Mouse (Mus musculus): ENCODE measurements around the gene Nkx6-2. TPM values are rescaled to one million over a fixed set of nuclear protein-coding genes. Genes with fewer than 3 reads are reported as not detected.

Gene Nkx6-2
- polyA plus RNA-seq, 1 experiment from 2014 or later, result 6.4 TPM

- H3K27ac ChIP-seq (ENCODE audit: low read length), result no peak overlapping the region
- no peaks in the 10 kb centered on the region for H3K9me3 ChIP-seq (ENCODE audit: control insufficient read depth, low read depth, low read length)
- ATAC-seq (ENCODE audit: insufficient number of reproducible peaks, insufficient read depth, low FRiP score, low read depth), result no peak
- no peak overlapping the region for H3K9ac ChIP-seq (replicated peaks; ENCODE audit: low read depth, low read length)
- peaks cover 6% of the 10 kb centered on the region for H3K36me3 ChIP-seq (ENCODE audit: control insufficient read depth, insufficient read depth, low read length)
- WGBS, result 77% methylated on average over 1 of the region's 1 CpGs
- H3K4me3 ChIP-seq (ENCODE audit: low read depth, low read length), result no peak overlapping the region
- no peak overlapping the region for H3K4me2 ChIP-seq (replicated peaks; ENCODE audit: low read depth, low read length)
- no peaks in the 10 kb centered on the region for H3K27me3 ChIP-seq (ENCODE audit: control insufficient read depth, insufficient read depth, low read length)
- no peaks in the 10 kb centered on the region for H3K4me1 ChIP-seq (ENCODE audit: control insufficient read depth, insufficient read depth, low read length)
Measured at GRCm38 (mm10) chr7:139540601-139541000, 42.0 kb downstream of the Nkx6-2 start.

- no peak overlapping the region for H3K9ac ChIP-seq (replicated peaks; ENCODE audit: low read depth, low read length)
- no peak overlapping the region for H3K27ac ChIP-seq (ENCODE audit: low read length)
- no peak overlapping the region for H3K4me3 ChIP-seq (ENCODE audit: low read depth, low read length)
- ATAC-seq (ENCODE audit: insufficient number of reproducible peaks, insufficient read depth, low FRiP score, low read depth), result no peak
- H3K36me3 ChIP-seq (ENCODE audit: control insufficient read depth, insufficient read depth, low read length), result peaks cover 9% of the 10 kb centered on the region
- H3K4me1 ChIP-seq (ENCODE audit: control insufficient read depth, insufficient read depth, low read length), result no peaks in the 10 kb centered on the region
- H3K27me3 ChIP-seq (ENCODE audit: control insufficient read depth, insufficient read depth, low read length), result no peaks in the 10 kb centered on the region
- H3K9me3 ChIP-seq (ENCODE audit: control insufficient read depth, low read depth, low read length), result no peaks in the 10 kb centered on the region
- H3K4me2 ChIP-seq (replicated peaks; ENCODE audit: low read depth, low read length), result no peak overlapping the region
- WGBS, result 76% methylated on average over 2 of the region's 2 CpGs
Measured at GRCm38 (mm10) chr7:139538541-139538940, 44.1 kb downstream of the Nkx6-2 start.

GRCm38 (mm10) chr7:139537831-139538230 lies 44.8 kb downstream of the Nkx6-2 start:
- WGBS, result 93% methylated on average over 9 of the region's 9 CpGs
- peaks cover 9% of the 10 kb centered on the region for H3K36me3 ChIP-seq (ENCODE audit: control insufficient read depth, insufficient read depth, low read length)

GRCm38 (mm10) chr7:139536831-139537230 lies 45.8 kb downstream of the Nkx6-2 start:
- no peaks in the 10 kb centered on the region for H3K4me1 ChIP-seq (ENCODE audit: control insufficient read depth, insufficient read depth, low read length)
- no peak overlapping the region for H3K9ac ChIP-seq (replicated peaks; ENCODE audit: low read depth, low read length)
- no peak overlapping the region for H3K4me3 ChIP-seq (ENCODE audit: low read depth, low read length)
- no peaks in the 10 kb centered on the region for H3K27me3 ChIP-seq (ENCODE audit: control insufficient read depth, insufficient read depth, low read length)
- no peaks in the 10 kb centered on the region for H3K9me3 ChIP-seq (ENCODE audit: control insufficient read depth, low read depth, low read length)
- no peak for ATAC-seq (ENCODE audit: insufficient number of reproducible peaks, insufficient read depth, low FRiP score, low read depth)
- H3K4me2 ChIP-seq (replicated peaks; ENCODE audit: low read depth, low read length), result no peak overlapping the region
- H3K36me3 ChIP-seq (ENCODE audit: control insufficient read depth, insufficient read depth, low read length), result peaks cover 9% of the 10 kb centered on the region
- 99% methylated on average over 2 of the region's 2 CpGs for WGBS
- no peak overlapping the region for H3K27ac ChIP-seq (ENCODE audit: low read length)

More at GRCm38 (mm10) chr7:139537831-139538230, 44.8 kb downstream of the Nkx6-2 start:
- no peak overlapping the region for H3K4me2 ChIP-seq (replicated peaks; ENCODE audit: low read depth, low read length)
- no peak overlapping the region for H3K9ac ChIP-seq (replicated peaks; ENCODE audit: low read depth, low read length)
- H3K27ac ChIP-seq (ENCODE audit: low read length), result no peak overlapping the region
- no peak overlapping the region for H3K4me3 ChIP-seq (ENCODE audit: low read depth, low read length)
- no peaks in the 10 kb centered on the region for H3K27me3 ChIP-seq (ENCODE audit: control insufficient read depth, insufficient read depth, low read length)
- no peak for ATAC-seq (ENCODE audit: insufficient number of reproducible peaks, insufficient read depth, low FRiP score, low read depth)
- no peaks in the 10 kb centered on the region for H3K4me1 ChIP-seq (ENCODE audit: control insufficient read depth, insufficient read depth, low read length)
- no peaks in the 10 kb centered on the region for H3K9me3 ChIP-seq (ENCODE audit: control insufficient read depth, low read depth, low read length)

GRCm38 (mm10) chr7:139536331-139536730 lies 46.3 kb downstream of the Nkx6-2 start:
- H3K9me3 ChIP-seq (ENCODE audit: control insufficient read depth, low read depth, low read length), result no peaks in the 10 kb centered on the region
- no peak overlapping the region for H3K27ac ChIP-seq (ENCODE audit: low read length)
- no peak overlapping the region for H3K4me3 ChIP-seq (ENCODE audit: low read depth, low read length)
- H3K27me3 ChIP-seq (ENCODE audit: control insufficient read depth, insufficient read depth, low read length), result no peaks in the 10 kb centered on the region
- 84% methylated on average over 5 of the region's 5 CpGs for WGBS
- ATAC-seq (ENCODE audit: insufficient number of reproducible peaks, insufficient read depth, low FRiP score, low read depth), result no peak
- no peak overlapping the region for H3K4me2 ChIP-seq (replicated peaks; ENCODE audit: low read depth, low read length)
- H3K4me1 ChIP-seq (ENCODE audit: control insufficient read depth, insufficient read depth, low read length), result no peaks in the 10 kb centered on the region
- peaks cover 9% of the 10 kb centered on the region for H3K36me3 ChIP-seq (ENCODE audit: control insufficient read depth, insufficient read depth, low read length)
- H3K9ac ChIP-seq (replicated peaks; ENCODE audit: low read depth, low read length), result no peak overlapping the region

- 74% methylated on average over 4 of the region's 4 CpGs for WGBS
- H3K27ac ChIP-seq (ENCODE audit: low read length), result no peak overlapping the region
- H3K9ac ChIP-seq (replicated peaks; ENCODE audit: low read depth, low read length), result no peak overlapping the region
- no peak for ATAC-seq (ENCODE audit: insufficient number of reproducible peaks, insufficient read depth, low FRiP score, low read depth)
- no peaks in the 10 kb centered on the region for H3K27me3 ChIP-seq (ENCODE audit: control insufficient read depth, insufficient read depth, low read length)
- H3K9me3 ChIP-seq (ENCODE audit: control insufficient read depth, low read depth, low read length), result no peaks in the 10 kb centered on the region
- no peak overlapping the region for H3K4me2 ChIP-seq (replicated peaks; ENCODE audit: low read depth, low read length)
- peaks cover 15% of the 10 kb centered on the region for H3K36me3 ChIP-seq (ENCODE audit: control insufficient read depth, insufficient read depth, low read length)
- no peaks in the 10 kb centered on the region for H3K4me1 ChIP-seq (ENCODE audit: control insufficient read depth, insufficient read depth, low read length)
- H3K4me3 ChIP-seq (ENCODE audit: low read depth, low read length), result no peak overlapping the region
Measured at GRCm38 (mm10) chr7:139531428-139531801, 51.2 kb downstream of the Nkx6-2 start.

GRCm38 (mm10) chr7:139530591-139531427 lies 51.8 kb downstream of the Nkx6-2 start:
- Histone ChIP-seq H3K4me3 (ENCODE audit: low read depth, low read length) (no peak overlapping the region), H3K9ac (replicated peaks; ENCODE audit: low read depth, low read length) (no peak overlapping the region), H3K27ac (ENCODE audit: low read length) (no peak overlapping the region), H3K4me2 (replicated peaks; ENCODE audit: low read depth, low read length) (no peak overlapping the region), H3K27me3 (ENCODE audit: control insufficient read depth, insufficient read depth, low read length) (no peaks in the 10 kb centered on the region), H3K9me3 (ENCODE audit: control insufficient read depth, low read depth, low read length) (no peaks in the 10 kb centered on the region), H3K36me3 (ENCODE audit: control insufficient read depth, insufficient read depth, low read length) (peaks cover 19% of the 10 kb centered on the region), H3K4me1 (ENCODE audit: control insufficient read depth, insufficient read depth, low read length) (no peaks in the 10 kb centered on the region)
- WGBS, result 48% methylated on average over 16 of the region's 16 CpGs
- no peak for ATAC-seq (ENCODE audit: insufficient number of reproducible peaks, insufficient read depth, low FRiP score, low read depth)

Measured in stomach, embryonic 14.5 days (tissue).